Mouse (Mus musculus): ENCODE measurements around the gene Kcnq5. TPM values are rescaled to one million over a fixed set of nuclear protein-coding genes. Genes with fewer than 3 reads are reported as not detected.

Kcnq5 gene
- total and polyA plus RNA-seq, 3 experiments = not detected

GRCm38 (mm10) chr1:21412197-21412555 lies 549.6 kb downstream of the Kcnq5 start:
- no peaks in the 10 kb centered on the region for H3K36me3 ChIP-seq (ENCODE audit: control insufficient read depth in 1 of 2, insufficient read depth in 2 of 2, low read length in 2 of 2)
- H3K9me3 ChIP-seq (replicated peaks; ENCODE audit: insufficient read depth, low read length) = no peaks in the 10 kb centered on the region
- no peak for TF ChIP-seq MYB (IDR thresholded peaks at IDR 0.05; ENCODE audit: low read depth, low read length)
- TF ChIP-seq GABPA (IDR thresholded peaks at IDR 0.05; ENCODE audit: low read depth, low read length) = no peak
- TF ChIP-seq RCOR1 (IDR thresholded peaks at IDR 0.05; ENCODE audit: low read depth, low read length) = no peak
- no peak for TF ChIP-seq TBP (IDR thresholded peaks at IDR 0.05; ENCODE audit: low read depth, low read length)
- no peak for TF ChIP-seq MAZ (IDR thresholded peaks at IDR 0.05; ENCODE audit: low read depth, low read length)
- no peak for TF ChIP-seq MXI1 (IDR thresholded peaks at IDR 0.05; ENCODE audit: low read depth, low read length)
- no peaks in the 10 kb centered on the region for H3K79me2 ChIP-seq (ENCODE audit: control insufficient read depth, insufficient read depth, low read length, poor library complexity)
- DNase-seq (ENCODE audit: low read depth, low spot score) = no peak
- no peak overlapping the region for H3K9ac ChIP-seq (ENCODE audit: control insufficient read depth, low read depth, low read length, poor library complexity, severe bottlenecking)
- no peak overlapping the region for H3K4me3 ChIP-seq (ENCODE audit: control insufficient read depth in 1 of 2, insufficient read depth in 1 of 2, low read depth in 2 of 2, low read length in 2 of 2)
- H3K27ac ChIP-seq (ENCODE audit: control insufficient read depth, low read depth, low read length) = no peak overlapping the region
- peaks cover 0 to 3% of the 10 kb centered on the region in 2 experiments; a peak in 1 of 4 replicates for H3K27me3 ChIP-seq (ENCODE audit: control insufficient read depth in 1 of 2, insufficient read depth in 2 of 2, low read length in 2 of 2)
- H3K4me1 ChIP-seq (ENCODE audit: control insufficient read depth in 1 of 2, insufficient read depth in 2 of 2, low read length in 2 of 2) = no peaks in the 10 kb centered on the region

GRCm38 (mm10) chr1:21411331-21412196 lies 550.2 kb downstream of the Kcnq5 start:
- Histone ChIP-seq H3K27ac (ENCODE audit: control insufficient read depth, low read depth, low read length) (no peak overlapping the region), H3K27me3 (ENCODE audit: control insufficient read depth in 1 of 2, insufficient read depth in 2 of 2, low read length in 2 of 2) (peaks cover 0 to 3% of the 10 kb centered on the region in 2 experiments; a peak in 1 of 4 replicates), H3K4me1 (ENCODE audit: control insufficient read depth in 1 of 2, insufficient read depth in 2 of 2, low read length in 2 of 2) (no peaks in the 10 kb centered on the region), H3K79me2 (ENCODE audit: control insufficient read depth, insufficient read depth, low read length, poor library complexity) (no peaks in the 10 kb centered on the region), H3K36me3 (ENCODE audit: control insufficient read depth in 1 of 2, insufficient read depth in 2 of 2, low read length in 2 of 2) (no peaks in the 10 kb centered on the region), H3K9me3 (replicated peaks; ENCODE audit: insufficient read depth, low read length) (no peaks in the 10 kb centered on the region), H3K4me3 (ENCODE audit: control insufficient read depth in 1 of 2, insufficient read depth in 1 of 2, low read depth in 2 of 2, low read length in 2 of 2) (no peak overlapping the region), H3K9ac (ENCODE audit: control insufficient read depth, low read depth, low read length, poor library complexity, severe bottlenecking) (no peak overlapping the region)
- TF ChIP-seq POLR2AphosphoS2 (IDR thresholded peaks at IDR 0.05; ENCODE audit: low read length) = no peak
- TF ChIP-seq ZNF384 (IDR thresholded peaks at IDR 0.05; ENCODE audit: low read depth, low read length) = no peak
- TF ChIP-seq TBP (IDR thresholded peaks at IDR 0.05; ENCODE audit: low read depth, low read length) = no peak
- TF ChIP-seq ZC3H11A (IDR thresholded peaks at IDR 0.05; ENCODE audit: low read depth, low read length) = peak; percentile 47
- TF ChIP-seq CTCF (IDR thresholded peaks at IDR 0.05 in 2 of 3, conservative IDR thresholded peaks at IDR 0.05 in 1 of 3; ENCODE audit: control insufficient read depth in 1 of 3, insufficient read depth in 1 of 3, low read depth in 2 of 3, low read length in 3 of 3, poor library complexity in 1 of 3, severe bottlenecking in 1 of 3) = peak; percentile 49 to 80 (median 74)
- TF ChIP-seq RAD21 (IDR thresholded peaks at IDR 0.05; ENCODE audit: low read depth, low read length) = peak; percentile 85
- peak; percentile 77 for TF ChIP-seq SMC3 (IDR thresholded peaks at IDR 0.05; ENCODE audit: low read depth, low read length)
- peak; percentile 58 for DNase-seq (ENCODE audit: low read depth, low spot score)

DNA sequence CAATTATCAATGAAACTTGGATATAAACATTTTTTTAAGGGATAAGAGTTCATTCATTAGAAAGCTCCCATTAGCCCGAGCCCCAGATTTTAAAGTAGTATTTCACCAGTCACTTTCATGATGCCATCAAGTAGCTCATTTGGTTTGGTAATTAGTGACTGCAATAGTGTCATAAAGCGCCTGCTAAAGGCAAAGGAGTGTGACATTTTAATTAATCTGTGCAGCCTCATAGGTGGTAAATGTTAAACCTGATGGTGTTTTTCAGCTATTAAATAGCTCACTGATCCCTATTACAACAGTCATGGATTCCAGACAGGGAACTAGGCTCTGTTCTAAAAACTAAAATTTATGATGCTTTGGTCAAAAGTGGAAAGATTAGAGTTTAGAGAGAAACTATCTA lies 554.5 kb downstream of the Kcnq5 start:
- Histone ChIP-seq H3K27me3 (ENCODE audit: control insufficient read depth in 1 of 2, insufficient read depth in 2 of 2, low read length in 2 of 2) (peaks cover 0 to 4% of the 10 kb centered on the region in 2 experiments; a peak in 2 of 4 replicates), H3K9me3 (replicated peaks; ENCODE audit: insufficient read depth, low read length) (no peaks in the 10 kb centered on the region), H3K4me3 (ENCODE audit: control insufficient read depth in 1 of 2, insufficient read depth in 1 of 2, low read depth in 2 of 2, low read length in 2 of 2) (no peak overlapping the region), H3K4me1 (ENCODE audit: control insufficient read depth in 1 of 2, insufficient read depth in 2 of 2, low read length in 2 of 2) (no peaks in the 10 kb centered on the region), H3K36me3 (ENCODE audit: control insufficient read depth in 1 of 2, insufficient read depth in 2 of 2, low read length in 2 of 2) (no peaks in the 10 kb centered on the region), H3K27ac (ENCODE audit: control insufficient read depth, low read depth, low read length) (no peak overlapping the region), H3K9ac (ENCODE audit: control insufficient read depth, low read depth, low read length, poor library complexity, severe bottlenecking) (no peak overlapping the region), H3K79me2 (ENCODE audit: control insufficient read depth, insufficient read depth, low read length, poor library complexity) (no peaks in the 10 kb centered on the region)
- TF ChIP-seq GABPA (IDR thresholded peaks at IDR 0.05; ENCODE audit: low read depth, low read length) (no peak), HCFC1 (IDR thresholded peaks at IDR 0.05; ENCODE audit: low read depth, low read length) (no peak), MYC (IDR thresholded peaks at IDR 0.05; ENCODE audit: low read depth, low read length) (no peak), CHD1 (IDR thresholded peaks at IDR 0.05; ENCODE audit: low read depth, low read length) (no peak), MAFK (IDR thresholded peaks at IDR 0.05; ENCODE audit: borderline replicate concordance, low read depth, low read length) (no peak), BHLHE40 (IDR thresholded peaks at IDR 0.05; ENCODE audit: borderline replicate concordance, low read depth, low read length) (no peak), MYB (IDR thresholded peaks at IDR 0.05; ENCODE audit: low read depth, low read length) (no peak), ZC3H11A (IDR thresholded peaks at IDR 0.05; ENCODE audit: low read depth, low read length) (no peak), ETS1 (IDR thresholded peaks at IDR 0.05; ENCODE audit: low read depth, low read length) (no peak), KAT2A (conservative IDR thresholded peaks at IDR 0.05; ENCODE audit: low read depth, low read length) (no peak), SIN3A (IDR thresholded peaks at IDR 0.05; ENCODE audit: low read length) (no peak), MEF2A (IDR thresholded peaks at IDR 0.05; ENCODE audit: extremely low read depth, insufficient replicate concordance, low read depth, low read length, poor library complexity, severe bottlenecking) (no peak), UBTF (IDR thresholded peaks at IDR 0.05; ENCODE audit: borderline replicate concordance, insufficient read depth, low read depth, low read length) (no peak), POLR2A (IDR thresholded peaks at IDR 0.05; ENCODE audit: control insufficient read depth in 1 of 2, insufficient read depth in 1 of 2, low read depth in 1 of 2, low read length in 2 of 2, poor library complexity in 1 of 2) (no peak)
- no peak for DNase-seq (ENCODE audit: low read depth, low spot score)
